Mouse (Mus musculus) kidney, postnatal 0 days (tissue): Measurements from ENCODE around the gene Ren1. TPM values are rescaled to one million over a fixed set of nuclear protein-coding genes. Genes with fewer than 3 reads are reported as not detected.

Source experiments
- ATAC-seq: fragments of 200-750 bp; cut with Nextera tagmentation; replicated peaks from 2 replicates; pipeline ENCODE4 v1.8.0; 2017; ENCODE audit warnings: low read depth, moderate number of reproducible peaks, moderate TSS enrichment, moderate library complexity; ENCODE audit not compliant: low FRiP score
- DNase-seq: peaks from one replicate; pipeline ENCODE4 v3.0.0-alpha.2; 2016; ENCODE audit warnings: low spot score
- H3K27ac ChIP-seq: fragments of 300-500 bp; sonication (generic); 2 replicates; pipeline ENCODE4 v1.5.1; 2014; ENCODE audit warnings: mild to moderate bottlenecking
- H3K27me3 ChIP-seq: fragments of 300-500 bp; sonication (generic); 2 replicates; pipeline ENCODE4 v1.6.1; 2014; ENCODE audit warnings: low read length, mixed read lengths; ENCODE audit not compliant: insufficient read depth
- H3K36me3 ChIP-seq: fragments of 300-500 bp; sonication (generic); 2 replicates; pipeline ENCODE4 v1.6.1; 2014; ENCODE audit warnings: low read length, mixed read lengths; ENCODE audit not compliant: insufficient read depth
- H3K4me1 ChIP-seq: fragments of 300-500 bp; sonication (generic); replicated peaks from 2 replicates; pipeline ENCODE4 v1.6.1; 2014; ENCODE audit warnings: antibody characterized with exemption, low read length, mixed read lengths; ENCODE audit not compliant: insufficient read depth
- H3K4me2 ChIP-seq: fragments of 300-500 bp; sonication (generic); 2 replicates; pipeline ENCODE4 v1.6.1; 2014; ENCODE audit warnings: mild to moderate bottlenecking, low read length, moderate library complexity, mixed read lengths
- H3K4me3 ChIP-seq: fragments of 300-500 bp; sonication (generic); replicated peaks from 2 replicates; pipeline ENCODE4 v1.5.1; 2014; ENCODE audit warnings: low read depth, low read length
- H3K9ac ChIP-seq: fragments of 300-500 bp; sonication (generic); 2 replicates; pipeline ENCODE4 v1.6.1; 2014; ENCODE audit warnings: low read depth, low read length
- H3K9me3 ChIP-seq: fragments of 300-500 bp; sonication (generic); replicated peaks from 2 replicates; pipeline ENCODE4 v1.6.1; 2016; ENCODE audit warnings: low read length, inconsistent platforms, mixed read lengths
- CTCF ChIP-seq: IDR thresholded peaks from 2 replicates; pipeline ENCODE4 v1.5.1; 2016; ENCODE audit warnings: antibody characterized with exemption, low read depth, mild to moderate bottlenecking, moderate library complexity
- WGBS: fragments of 180-500 bp; shearing (Covaris S2); extraction: QIAGEN DNeasy Blood & Tissue Kit; methylation state at CpG from one replicate; pipeline ENCODE4 v1.1.7; 2014; 5-methylcytosine and 5-hydroxymethylcytosine counted together
- polyA plus RNA-seq: library from polyadenylated mRNA; unstranded; fragments of >200 nt; fragmentation: Nextera tagmentation; extraction: Ambion mirVana; gene quantifications from 2 replicates; pipeline ENCODE4 v1.2.1, GENCODE M21; 2015

The Ren1 gene
- polyA plus RNA-seq, 1 experiment from 2014 or later = 484 TPM

DNA sequence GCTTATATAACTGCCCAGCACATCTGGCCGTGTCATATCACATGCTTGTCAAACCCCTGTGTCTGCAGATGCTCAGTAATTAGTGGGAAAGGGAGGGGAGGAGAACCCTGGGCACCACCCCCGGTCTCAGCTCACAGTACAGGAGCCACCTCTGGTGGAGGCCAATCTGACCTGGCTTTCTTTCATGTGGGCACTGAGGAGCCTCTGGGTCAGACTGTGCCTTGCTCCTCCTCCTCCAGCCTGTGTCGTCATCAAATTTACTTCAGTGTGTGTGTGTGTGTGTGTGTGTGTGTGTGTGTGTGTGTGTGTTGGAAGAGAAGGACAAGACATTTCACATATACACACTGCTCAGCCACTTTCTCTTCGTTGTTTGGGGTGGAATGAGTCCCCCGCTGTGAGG, 27.0 kb upstream of the Ren1 start:
- no peak overlapping the region for H3K27ac ChIP-seq
- H3K4me1 ChIP-seq = no peaks in the 10 kb centered on the region
- H3K36me3 ChIP-seq = no peaks in the 10 kb centered on the region
- no peaks in the 10 kb centered on the region for H3K9me3 ChIP-seq
- TF ChIP-seq CTCF = no peak
- H3K9ac ChIP-seq = no peak overlapping the region
- H3K27me3 ChIP-seq = no peaks in the 10 kb centered on the region
- 25% methylated on average over 5 of the region's 5 CpGs for WGBS
- H3K4me2 ChIP-seq = no peak overlapping the region
- H3K4me3 ChIP-seq = no peak overlapping the region
- peak; percentile 82 for ATAC-seq
- DNase-seq = peak; percentile 49

DNA sequence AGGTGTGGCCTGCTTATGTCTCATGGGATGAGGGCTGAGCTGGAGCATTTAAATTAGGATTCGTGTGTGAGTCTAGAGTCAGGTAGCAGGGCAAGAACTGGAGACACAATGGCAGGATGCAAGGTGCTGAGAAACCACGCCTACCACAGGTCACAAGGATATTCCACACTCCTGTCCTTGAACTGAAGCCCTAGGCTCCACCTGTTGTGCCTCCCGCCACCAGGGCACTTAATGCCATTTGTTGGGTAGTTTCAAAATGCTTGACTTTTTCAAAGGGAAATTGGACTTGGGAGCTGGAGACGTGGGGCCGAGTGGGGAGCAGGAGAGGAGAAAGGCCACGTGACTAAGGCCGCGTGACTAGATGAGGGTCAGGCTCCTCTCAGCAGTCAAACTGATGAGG, 24.4 kb upstream of the Ren1 start:
- WGBS = 78% methylated on average over 8 of the region's 8 CpGs
- no peaks in the 10 kb centered on the region for H3K9me3 ChIP-seq
- no peak overlapping the region for H3K9ac ChIP-seq
- ATAC-seq (no peak), DNase-seq (no peak)
- peaks cover 6% of the 10 kb centered on the region for H3K4me1 ChIP-seq
- H3K27ac ChIP-seq = no peak overlapping the region
- H3K4me3 ChIP-seq = no peak overlapping the region
- no peak overlapping the region for H3K4me2 ChIP-seq
- no peaks in the 10 kb centered on the region for H3K36me3 ChIP-seq
- no peak for TF ChIP-seq CTCF
- H3K27me3 ChIP-seq = no peaks in the 10 kb centered on the region

DNA sequence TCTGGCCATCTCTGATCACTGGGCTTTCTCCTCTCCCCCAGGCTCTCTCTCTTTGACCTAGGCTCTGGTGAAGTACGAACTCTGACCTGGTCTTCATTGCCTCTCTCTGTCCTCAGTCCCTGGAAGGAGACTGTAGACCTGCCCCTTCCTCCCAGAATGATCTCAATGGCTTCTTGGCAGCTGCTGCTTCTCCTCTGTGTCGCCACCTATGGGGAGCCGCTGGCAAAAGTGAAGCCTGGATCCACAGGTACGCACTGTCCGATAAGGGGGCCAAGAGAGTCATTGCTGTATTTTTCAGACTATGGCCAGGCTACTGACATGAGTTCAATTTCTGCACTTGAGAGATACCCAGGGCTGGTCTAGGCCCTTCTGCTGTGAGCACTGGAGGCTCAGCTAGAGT, 23.2 kb upstream of the Ren1 start:
- H3K4me1 ChIP-seq = peaks cover 6% of the 10 kb centered on the region
- no peak overlapping the region for H3K4me3 ChIP-seq
- H3K27me3 ChIP-seq = no peaks in the 10 kb centered on the region
- 66% methylated on average over 5 of the region's 5 CpGs for whole genome bisulfite sequencing
- H3K27ac ChIP-seq = no peak overlapping the region
- H3K9me3 ChIP-seq = no peaks in the 10 kb centered on the region
- H3K9ac ChIP-seq = no peak overlapping the region
- no peak for DNase-seq
- peak; percentile 36; the same call in 1 of the 2 replicates for TF ChIP-seq CTCF
- no peaks in the 10 kb centered on the region for H3K36me3 ChIP-seq
- no peak overlapping the region for H3K4me2 ChIP-seq
- ATAC-seq = no peak

DNA sequence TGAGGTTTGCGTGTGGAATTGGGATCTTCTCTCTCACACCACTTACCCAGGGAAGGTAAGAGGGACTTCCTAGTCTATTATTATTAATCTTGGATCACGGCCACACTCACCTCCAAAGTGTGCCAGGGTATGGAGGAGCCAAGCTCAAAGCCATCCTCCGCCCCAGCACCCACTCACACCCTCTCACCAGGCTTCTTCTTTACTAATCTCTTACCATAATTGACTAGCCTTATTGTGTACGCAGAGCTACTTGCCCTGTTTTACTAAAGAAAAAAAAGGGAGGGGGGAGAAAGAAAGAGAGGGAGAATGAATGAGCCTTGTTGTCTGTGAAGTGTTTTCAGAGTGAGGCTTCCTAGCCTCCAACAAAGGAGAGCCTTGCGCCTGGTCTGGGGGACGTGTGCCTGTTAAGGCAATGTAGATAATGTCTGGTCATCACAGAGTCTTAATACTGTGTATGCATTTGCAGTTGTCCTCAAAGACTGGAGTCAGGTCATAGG, 22.0 kb upstream of the Ren1 start:
- no peak for TF ChIP-seq CTCF
- no peak overlapping the region for H3K4me3 ChIP-seq
- no peaks in the 10 kb centered on the region for H3K36me3 ChIP-seq
- H3K9ac ChIP-seq = no peak overlapping the region
- no peak overlapping the region for H3K27ac ChIP-seq
- ATAC-seq = no peak
- 91% methylated on average over 6 of the region's 6 CpGs for WGBS
- DNase-seq = no peak
- no peaks in the 10 kb centered on the region for H3K27me3 ChIP-seq
- H3K4me1 ChIP-seq = peaks cover 6% of the 10 kb centered on the region
- no peaks in the 10 kb centered on the region for H3K9me3 ChIP-seq
- no peak overlapping the region for H3K4me2 ChIP-seq

DNA sequence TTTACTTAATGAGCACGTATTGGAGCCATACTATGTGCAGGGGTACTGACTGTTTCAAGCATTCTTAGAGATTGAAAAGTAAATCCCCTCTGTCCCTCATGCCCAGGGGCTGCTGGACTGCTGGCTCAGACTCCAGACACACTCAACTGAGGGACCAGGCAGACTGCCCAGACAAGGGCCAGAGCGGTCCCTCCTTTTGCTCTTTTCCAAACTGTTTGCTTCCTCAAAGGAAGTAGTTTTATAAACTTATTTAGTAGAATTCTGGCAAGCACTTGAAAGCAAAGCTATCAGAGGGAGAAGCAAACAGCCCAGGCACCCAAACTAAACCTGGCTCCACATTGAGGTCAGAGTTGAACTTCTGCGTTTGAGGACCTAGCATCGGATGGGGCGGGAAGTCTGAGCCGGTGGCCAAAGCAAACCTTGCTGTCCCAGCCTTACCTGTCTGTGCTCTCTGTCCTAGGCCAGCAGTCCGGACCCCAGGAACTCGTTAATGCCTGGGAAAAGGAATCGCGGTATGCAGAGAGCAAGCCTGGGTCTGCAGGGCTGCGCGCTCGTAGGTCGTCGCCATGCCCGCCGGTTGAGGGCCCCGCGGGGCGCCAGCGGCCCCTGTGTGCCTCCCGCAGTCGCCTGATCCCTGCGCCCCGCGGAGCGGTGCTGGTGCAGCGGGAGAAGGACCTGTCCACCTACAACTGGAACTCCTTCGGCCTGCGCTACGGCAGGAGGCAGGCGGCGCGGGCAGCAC, 21.2 kb upstream of the Ren1 start:
- Histone ChIP-seq H3K27ac (no peak overlapping the region), H3K9ac (peak overlapping the region; percentile 35; the same call in 1 of the 2 replicates), H3K27me3 (no peaks in the 10 kb centered on the region), H3K36me3 (no peaks in the 10 kb centered on the region), H3K9me3 (no peaks in the 10 kb centered on the region), H3K4me2 (peak overlapping the region; percentile 50), H3K4me3 (peak overlapping the region; percentile 21; the same call in 1 of the 2 replicates), H3K4me1 (peaks cover 6% of the 10 kb centered on the region)
- 9% methylated on average over 34 of the region's 34 CpGs for WGBS
- ATAC-seq (no peak), DNase-seq (no peak)
- 0 out of 2 replicates have a peak, but pooled peaks have one; percentile 5 for TF ChIP-seq CTCF

DNA sequence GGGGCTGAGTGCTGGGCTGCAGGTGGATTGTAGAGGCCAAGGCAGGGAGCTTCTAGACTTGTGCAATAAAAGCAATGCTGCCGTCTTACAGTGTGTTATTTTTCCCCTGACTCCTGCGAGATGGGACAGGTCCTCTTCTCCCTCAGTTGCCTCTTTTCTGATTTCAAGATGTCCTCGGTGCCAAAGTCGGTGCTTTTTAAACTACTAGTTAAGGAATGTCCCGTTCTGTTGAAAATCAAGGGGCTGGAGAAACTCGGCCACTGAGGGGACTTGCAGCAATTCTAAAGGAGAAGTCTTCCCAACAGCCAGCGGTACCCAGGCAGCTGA, 20.7 kb upstream of the Ren1 start:
- no peaks in the 10 kb centered on the region for H3K27me3 ChIP-seq
- DNase-seq (no peak), ATAC-seq (no peak)
- H3K4me3 ChIP-seq = peak overlapping the region; percentile 21; the same call in 1 of the 2 replicates
- 27% methylated on average over 7 of the region's 7 CpGs for WGBS
- H3K36me3 ChIP-seq = no peaks in the 10 kb centered on the region
- peaks cover 6% of the 10 kb centered on the region for H3K4me1 ChIP-seq
- H3K4me2 ChIP-seq = peak overlapping the region; percentile 50
- no peaks in the 10 kb centered on the region for H3K9me3 ChIP-seq
- TF ChIP-seq CTCF = no peak
- peak overlapping the region; percentile 35; the same call in 1 of the 2 replicates for H3K9ac ChIP-seq
- no peak overlapping the region for H3K27ac ChIP-seq
